In genomic region chr2:106691753-106692363, GRCm38 (mm10) we compare ENCODE assay signal across 10 mouse cellular contexts. TPM values are rescaled to one million over a fixed set of nuclear protein-coding genes. Genes with fewer than 3 reads are reported as not detected.
DNase-seq lines count a peak whose midpoint lies in the region; ATAC-seq and TF ChIP-seq lines count a peak whose summit lies in the region.
"Had no signal": no experiment of that assay in that cellular context is flagged by ENCODE, and none has a peak within 500 bp of the region (broad histone marks: within the 10 kb centered on the region; RNA-seq: fewer than 3 reads in every experiment).

No protein-coding gene starts in this region.

- peak; percentile 23 for DNase-seq in adrenal gland, adult 2 months
- DNase-seq in adrenal gland, postnatal 4 days (ENCODE audit: low spot score in 2 of 2) = no peak
- no peak for DNase-seq in kidney, adult 8-10 months
- DNase-seq in forebrain, postnatal 0 days = no peak
- no peak for DNase-seq in midbrain, embryonic 14.5 days
- DNase-seq in frontal cortex, postnatal 14 days (ENCODE audit: low spot score in 2 of 2) = no peak
- DNase-seq in layer of hippocampus, adult 9-10 months (ENCODE audit: low spot score) = no peak
- DNase-seq: right cerebral cortex, postnatal 25 days had no signal

- 12% methylated on average over 6 of the region's 6 CpGs for WGBS in kidney, embryonic 16.5 days
- WGBS in forebrain, postnatal 0 days = 9% methylated on average over 6 of the region's 6 CpGs
- 3% methylated on average over 6 of the region's 6 CpGs for WGBS in midbrain, embryonic 14.5 days

- H3K9me3 ChIP-seq in kidney, embryonic 16.5 days (ENCODE audit: low read length) = no peaks in the 10 kb centered on the region
- H3K9me3 ChIP-seq in forebrain, postnatal 0 days (ENCODE audit: low read length) = no peaks in the 10 kb centered on the region
- H3K9me3 ChIP-seq in midbrain, embryonic 14.5 days (ENCODE audit: control insufficient read depth, low read length) = no peaks in the 10 kb centered on the region

- no peak overlapping the region for H3K9ac ChIP-seq in kidney, embryonic 16.5 days (replicated peaks; ENCODE audit: low read length)
- no peak overlapping the region for H3K9ac ChIP-seq in forebrain, postnatal 0 days
- no peak overlapping the region for H3K9ac ChIP-seq in midbrain, embryonic 14.5 days (replicated peaks; ENCODE audit: low read length)

- ATAC-seq in kidney, embryonic 16.5 days (ENCODE audit: low FRiP score, low TSS enrichment) = no peak
- no peak for ATAC-seq in forebrain, postnatal 0 days
- no peak for ATAC-seq in midbrain, embryonic 14.5 days (ENCODE audit: low FRiP score, low TSS enrichment)
- ATAC-seq: lung, postnatal 0 days had no signal

- H3K4me3 ChIP-seq in kidney, embryonic 16.5 days (ENCODE audit: low read length) = no peak overlapping the region
- H3K4me3 ChIP-seq in forebrain, postnatal 0 days (ENCODE audit: low read depth, low read length) = peak overlapping the region; percentile 93; the same call in 1 of the 2 replicates
- 0 out of 2 replicates have a peak overlapping the region, but pooled peaks have one; percentile 85 for H3K4me3 ChIP-seq in midbrain, embryonic 14.5 days (replicated peaks; ENCODE audit: low read depth, low read length)

- TF ChIP-seq CTCF in forebrain, postnatal 0 days (IDR thresholded peaks at IDR 0.05; ENCODE audit: low read depth) = no peak

- H3K27ac ChIP-seq in kidney, embryonic 16.5 days (ENCODE audit: low read length) = no peak overlapping the region
- no peak overlapping the region for H3K27ac ChIP-seq in forebrain, postnatal 0 days (ENCODE audit: low read depth, low read length)
- H3K27ac ChIP-seq in midbrain, embryonic 14.5 days (replicated peaks; ENCODE audit: low read depth, low read length) = peak overlapping the region; percentile 100; the same call in 1 of the 2 replicates

- peak overlapping the region; percentile 99 for H3K4me2 ChIP-seq in kidney, embryonic 16.5 days (replicated peaks; ENCODE audit: low read depth, low read length)
- peak overlapping the region; percentile 91 for H3K4me2 ChIP-seq in forebrain, postnatal 0 days (ENCODE audit: low read depth)
- H3K4me2 ChIP-seq in midbrain, embryonic 14.5 days (ENCODE audit: low read length) = peak overlapping the region; percentile 90

- H3K4me1 ChIP-seq in kidney, embryonic 16.5 days (ENCODE audit: insufficient read depth, low read length) = peaks cover 22% of the 10 kb centered on the region
- no peaks in the 10 kb centered on the region for H3K4me1 ChIP-seq in forebrain, postnatal 0 days (ENCODE audit: insufficient read depth)
- H3K4me1 ChIP-seq in midbrain, embryonic 14.5 days (ENCODE audit: control insufficient read depth, insufficient read depth, low read length) = peaks cover 24% of the 10 kb centered on the region

- peaks cover 27% of the 10 kb centered on the region for H3K27me3 ChIP-seq in kidney, embryonic 16.5 days (ENCODE audit: insufficient read depth, low read length)
- no peaks in the 10 kb centered on the region for H3K27me3 ChIP-seq in forebrain, postnatal 0 days (ENCODE audit: insufficient read depth, low read length)
- no peaks in the 10 kb centered on the region for H3K27me3 ChIP-seq in midbrain, embryonic 14.5 days (ENCODE audit: control insufficient read depth, insufficient read depth, low read length)

- H3K36me3 ChIP-seq in kidney, embryonic 16.5 days (ENCODE audit: insufficient read depth, low read length) = no peaks in the 10 kb centered on the region
- H3K36me3 ChIP-seq in forebrain, postnatal 0 days (ENCODE audit: insufficient read depth) = no peaks in the 10 kb centered on the region
- H3K36me3 ChIP-seq in midbrain, embryonic 14.5 days (ENCODE audit: control insufficient read depth, insufficient read depth, low read length) = no peaks in the 10 kb centered on the region

RNA-seq across cellular contexts. Expression of gene Mpped2, which starts 1.2 kb away (rescaled TPM):
- total RNA-seq in adrenal gland, adult 2 months (2021) = 10 to 100 TPM; 28.3 to 29.9 TPM
- 20.6 and 23.0 TPM in 2 replicates for polyA plus RNA-seq in adrenal gland, adult 2 months (2012; rRNA removed)
- 10 to 100 TPM; 40.7 to 46.1 TPM for total RNA-seq in adrenal gland, postnatal 4 days (2021)
- 28.6 and 32.0 TPM in 2 replicates for polyA plus RNA-seq in kidney, embryonic 16.5 days (2015; fragmentation: Nextera tagmentation; extraction: Ambion mirVana)
- total RNA-seq in forebrain, postnatal 0 days (2014; rRNA removed) = 63.6 and 65.4 TPM in 2 replicates
- polyA plus RNA-seq in forebrain, postnatal 0 days (2015; fragmentation: Nextera tagmentation; extraction: Ambion mirVana) = 104 TPM in 2 replicates
- polyA plus RNA-seq in midbrain, embryonic 14.5 days (2014; fragmentation: Nextera tagmentation; extraction: Ambion mirVana) = 124 and 163 TPM in 2 replicates
